Mouse (Mus musculus): ENCODE data around the gene Mycbp.
"Not testable (repeated sequence)": the region's sequence is repeated elsewhere in the genome, so short reads cannot be mapped to it uniquely, and the experiment has no call there.

GRCm38 (mm10) chr4:123940878-123941277, 36.2 kb downstream of the Mycbp start:
- not testable (repeated sequence) for TF ChIP-seq CTCF (IDR thresholded peaks at IDR 0.05; ENCODE audit: extremely low read depth, insufficient read depth, insufficient read length, insufficient replicate concordance); POLR2A (IDR thresholded peaks at IDR 0.05; ENCODE audit: low read depth, low read length)

Measured in spleen, adult 2 months (tissue).